Mouse (Mus musculus) liver, embryonic 12.5 days (tissue): ENCODE results near the gene Aurkc. TPM values are rescaled to one million over a fixed set of nuclear protein-coding genes. Genes with fewer than 3 reads are reported as not detected.
"Not testable (repeated sequence)": the region's sequence is repeated elsewhere in the genome, so short reads cannot be mapped to it uniquely, and the experiment has no call there.

Source experiments
- ATAC-seq: fragments of 200-750 bp; cut with Nextera tagmentation; 2 replicates; pipeline ENCODE4 v1.8.0; 2017; ENCODE audit warnings: moderate number of reproducible peaks, mild to moderate bottlenecking, moderate library complexity
- H3K27ac ChIP-seq: fragments of 300-500 bp; sonication (generic); 2 replicates; pipeline ENCODE4 v1.5.1; 2016; ENCODE audit warnings: mild to moderate bottlenecking
- H3K27me3 ChIP-seq: fragments of 300-500 bp; sonication (generic); replicated peaks from 2 replicates; pipeline ENCODE4 v1.6.1; 2016; ENCODE audit warnings: mild to moderate bottlenecking, moderate library complexity
- H3K36me3 ChIP-seq: fragments of 300-500 bp; sonication (generic); 2 replicates; pipeline ENCODE4 v1.6.1; 2016; ENCODE audit warnings: mild to moderate bottlenecking, moderate library complexity
- H3K4me1 ChIP-seq: fragments of 300-500 bp; sonication (generic); 2 replicates; pipeline ENCODE4 v1.6.1; 2016
- H3K4me2 ChIP-seq: fragments of 300-500 bp; sonication (generic); 2 replicates; pipeline ENCODE4 v1.6.1; 2016; ENCODE audit warnings: mild to moderate bottlenecking, moderate library complexity
- H3K4me3 ChIP-seq: fragments of 300-500 bp; sonication (generic); 2 replicates; pipeline ENCODE4 v1.5.1; 2016; ENCODE audit warnings: mild to moderate bottlenecking, moderate library complexity
- H3K9ac ChIP-seq: fragments of 300-500 bp; sonication (generic); 2 replicates; pipeline ENCODE4 v1.6.1; 2016; ENCODE audit warnings: mild to moderate bottlenecking, moderate library complexity
- H3K9me3 ChIP-seq: fragments of 300-500 bp; sonication (generic); replicated peaks from 2 replicates; pipeline ENCODE4 v1.6.1; 2016; ENCODE audit warnings: mild to moderate bottlenecking, moderate library complexity
- WGBS: fragments of 180-500 bp; shearing (Covaris S2); methylation state at CpG from one replicate; pipeline ENCODE4 v1.1.7; 2016; ENCODE audit not compliant: insufficient replicate concordance; 5-methylcytosine and 5-hydroxymethylcytosine counted together
- polyA plus RNA-seq: library from polyadenylated mRNA; unstranded; fragments of >200 nt; fragmentation: Nextera tagmentation; extraction: Ambion mirVana; gene quantifications from 2 replicates; pipeline ENCODE4 v1.2.1, GENCODE M21; 2016

Aurkc gene
- not detected in 2 replicates for polyA plus RNA-seq

GRCm38 (mm10) chr7:6995251-6995650 lies at the start of gene Aurkc:
TSS of gene Aurkc (plus strand) at chr7:6995300.
- ATAC-seq, H3K9ac ChIP-seq, H3K27me3 ChIP-seq, H3K27ac ChIP-seq, H3K4me1 ChIP-seq, H3K4me2 ChIP-seq, H3K9me3 ChIP-seq, H3K4me3 ChIP-seq, H3K36me3 ChIP-seq: not testable (repeated sequence)
- 70% methylated on average over 11 of the region's 11 CpGs for WGBS

DNA sequence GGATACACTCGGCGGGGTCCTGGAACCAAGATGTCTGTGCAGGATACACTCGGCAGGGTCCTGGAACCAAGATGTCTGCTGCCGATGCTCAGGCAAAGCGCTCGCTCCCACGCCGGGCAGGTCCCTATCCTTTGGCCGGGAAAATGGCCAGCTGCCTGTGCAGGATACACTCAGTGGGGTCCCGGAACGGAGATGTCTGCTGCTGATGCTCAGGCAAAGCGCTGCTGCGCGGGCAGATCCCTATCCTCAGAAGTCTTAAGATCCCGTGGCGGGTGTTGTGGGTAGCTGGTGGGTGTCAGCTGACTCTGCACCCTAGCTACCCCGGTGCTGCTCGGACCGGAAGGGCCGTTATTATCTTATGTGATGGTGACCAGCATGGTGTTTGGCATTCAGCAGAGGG lies 47.0 kb upstream of the Aurkc start:
- H3K36me3 ChIP-seq, H3K27ac ChIP-seq, H3K9ac ChIP-seq, H3K9me3 ChIP-seq, H3K4me1 ChIP-seq, H3K27me3 ChIP-seq, H3K4me2 ChIP-seq, ATAC-seq, H3K4me3 ChIP-seq: not testable (repeated sequence)
- WGBS: 80% methylated on average over 20 of the region's 20 CpGs

GRCm38 (mm10) chr7:6956576-6956975 lies 38.5 kb upstream of the Aurkc start:
- no peak overlapping the region for H3K27ac ChIP-seq
- WGBS: 75% methylated on average over 4 of the region's 4 CpGs
- H3K27me3 ChIP-seq: no peaks in the 10 kb centered on the region
- no peak for ATAC-seq
- H3K36me3 ChIP-seq: no peaks in the 10 kb centered on the region
- H3K4me3 ChIP-seq: no peak overlapping the region
- H3K9me3 ChIP-seq: no peaks in the 10 kb centered on the region
- H3K9ac ChIP-seq: no peak overlapping the region
- H3K4me1 ChIP-seq: no peaks in the 10 kb centered on the region
- no peak overlapping the region for H3K4me2 ChIP-seq

DNA sequence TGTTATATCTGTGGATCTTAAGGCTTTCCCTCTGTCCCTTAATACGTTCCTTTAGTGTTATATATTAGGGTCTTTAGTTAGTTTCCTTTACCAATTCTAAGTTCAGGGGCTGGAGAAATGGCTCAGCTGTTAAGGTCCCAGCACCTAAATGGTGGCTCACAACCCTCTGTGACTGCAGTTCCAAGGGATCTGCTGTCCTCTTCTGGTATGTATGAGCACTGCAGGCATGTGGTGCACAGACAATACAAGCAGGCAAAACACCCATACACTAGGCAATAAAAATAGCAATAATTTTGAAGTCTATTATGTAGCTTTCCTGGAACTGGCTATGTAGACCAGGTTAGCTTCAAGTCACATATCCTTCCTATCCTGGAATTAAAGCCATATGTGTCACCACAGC lies 36.5 kb upstream of the Aurkc start:
- Histone ChIP-seq H3K4me1 (no peaks in the 10 kb centered on the region), H3K27me3 (no peaks in the 10 kb centered on the region), H3K4me3 (no peak overlapping the region), H3K4me2 (no peak overlapping the region), H3K9ac (no peak overlapping the region), H3K36me3 (no peaks in the 10 kb centered on the region), H3K9me3 (no peaks in the 10 kb centered on the region), H3K27ac (no peak overlapping the region)
- ATAC-seq: no peak
- WGBS: 55% methylated on average over 1 of the region's 1 CpGs

DNA sequence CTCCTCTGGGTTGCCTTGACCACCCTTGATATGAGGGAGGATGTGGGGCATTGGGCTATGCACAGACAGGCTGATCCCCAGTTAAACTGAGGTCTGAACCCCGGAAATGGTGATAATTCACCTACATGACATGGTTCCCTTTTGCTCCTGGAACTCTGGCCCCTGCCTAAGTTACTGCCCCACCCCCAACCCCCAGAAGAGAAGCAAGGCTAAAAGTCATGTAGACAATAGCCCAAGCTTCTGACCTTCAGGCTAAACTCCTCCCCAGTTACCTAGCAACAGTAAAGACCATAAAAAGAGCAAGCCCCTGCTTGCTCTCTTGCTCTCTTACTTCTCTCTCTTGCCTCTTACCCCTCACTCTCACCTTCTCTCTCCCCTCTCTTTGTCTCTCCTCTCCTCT lies 21.5 kb upstream of the Aurkc start:
- H3K27me3 ChIP-seq: no peaks in the 10 kb centered on the region
- no peaks in the 10 kb centered on the region for H3K4me1 ChIP-seq
- H3K9ac ChIP-seq: no peak overlapping the region
- no peak overlapping the region for H3K27ac ChIP-seq
- H3K9me3 ChIP-seq: no peaks in the 10 kb centered on the region
- H3K4me2 ChIP-seq: no peak overlapping the region
- no peak overlapping the region for H3K4me3 ChIP-seq
- ATAC-seq: no peak
- WGBS: 83% methylated on average over 1 of the region's 1 CpGs
- no peaks in the 10 kb centered on the region for H3K36me3 ChIP-seq

GRCm38 (mm10) chr7:6976890-6977289 lies 18.2 kb upstream of the Aurkc start:
- Histone ChIP-seq H3K9ac (no peak overlapping the region), H3K27ac (no peak overlapping the region), H3K4me3 (no peak overlapping the region), H3K4me2 (no peak overlapping the region), H3K4me1 (no peaks in the 10 kb centered on the region), H3K27me3 (no peaks in the 10 kb centered on the region), H3K36me3 (no peaks in the 10 kb centered on the region), H3K9me3 (no peaks in the 10 kb centered on the region)
- ATAC-seq: no peak
- 77% methylated on average over 19 of the region's 19 CpGs for WGBS

DNA sequence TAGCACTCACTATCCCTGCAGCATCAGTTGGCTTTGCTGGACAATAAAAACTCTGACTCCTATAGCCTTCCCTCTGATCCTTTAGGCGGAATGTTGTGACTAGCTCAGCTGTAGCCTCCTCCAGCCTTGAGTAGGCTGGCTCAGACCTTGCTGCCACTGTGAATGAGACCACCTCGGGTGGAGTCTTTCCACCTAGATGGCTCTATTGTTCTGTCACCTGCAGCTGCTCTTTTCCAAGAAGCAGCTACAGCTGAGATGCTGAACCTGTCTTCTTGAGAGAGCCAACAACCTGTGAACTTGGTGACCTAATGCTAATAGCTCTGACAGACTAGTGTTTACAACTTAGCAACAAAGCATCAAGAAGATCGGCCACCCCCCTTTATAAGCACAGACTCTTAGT lies 3.8 kb downstream of the Aurkc start:
- H3K27ac ChIP-seq: not testable (repeated sequence)
- WGBS: 49% methylated on average over 3 of the region's 3 CpGs

DNA sequence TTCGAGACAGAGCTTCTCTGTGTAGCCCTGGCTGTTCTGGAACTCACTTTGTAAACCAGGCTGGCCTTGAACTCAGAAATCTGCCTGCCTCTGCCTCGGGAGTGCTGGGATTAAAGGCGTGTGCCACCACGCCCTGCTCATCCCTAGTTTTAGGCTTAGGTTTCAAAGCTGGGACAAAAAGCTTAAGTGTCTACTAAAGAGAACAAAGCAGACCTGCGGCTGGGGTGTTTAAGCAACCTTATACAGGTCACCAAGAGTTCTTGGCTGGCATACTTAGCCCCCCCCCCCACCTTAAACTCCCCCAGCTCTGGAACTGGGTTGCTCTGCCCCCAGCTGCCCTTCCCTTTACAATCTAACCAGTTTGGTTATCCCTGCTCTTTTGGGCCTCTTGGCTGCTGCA lies 10.3 kb downstream of the Aurkc start:
- 50% methylated on average over 5 of the region's 5 CpGs for WGBS
- H3K4me3 ChIP-seq, H3K4me1 ChIP-seq, H3K9ac ChIP-seq, H3K36me3 ChIP-seq, H3K9me3 ChIP-seq, ATAC-seq, H3K27ac ChIP-seq, H3K4me2 ChIP-seq, H3K27me3 ChIP-seq: not testable (repeated sequence)

More for the DNA sequence above, 3.8 kb downstream of the Aurkc start:
- not testable (repeated sequence) for H3K27me3 ChIP-seq, H3K9me3 ChIP-seq, H3K4me2 ChIP-seq, H3K9ac ChIP-seq, ATAC-seq, H3K4me1 ChIP-seq, H3K36me3 ChIP-seq, H3K4me3 ChIP-seq

- Histone ChIP-seq H3K9ac (no peak overlapping the region), H3K4me1 (no peaks in the 10 kb centered on the region), H3K4me2 (no peak overlapping the region), H3K4me3 (no peak overlapping the region), H3K9me3 (0 out of 2 replicates have a peak, but pooled peaks cover 11% of the 10 kb centered on the region), H3K27me3 (no peaks in the 10 kb centered on the region), H3K27ac (no peak overlapping the region), H3K36me3 (no peaks in the 10 kb centered on the region)
- ATAC-seq: no peak
Measured at GRCm38 (mm10) chr7:7027445-7027844, 32.3 kb downstream of the Aurkc start.

GRCm38 (mm10) chr7:7049659-7050320 lies 54.7 kb downstream of the Aurkc start:
- H3K4me3 ChIP-seq, H3K27ac ChIP-seq, H3K4me2 ChIP-seq, ATAC-seq, H3K9ac ChIP-seq, H3K4me1 ChIP-seq, H3K9me3 ChIP-seq, H3K27me3 ChIP-seq, H3K36me3 ChIP-seq: not testable (repeated sequence)
- 58% methylated on average over 7 of the region's 7 CpGs for WGBS

Other genes starting within 250 kb of the Aurkc start
- gene Zfp954, start 126.2 kb downstream of the Aurkc start, polyA plus RNA-seq: 5.8 and 5.9 TPM in 2 replicates
- 0.42 and 0.44 TPM in 2 replicates for gene Zfp773, start 141.5 kb downstream of the Aurkc start, polyA plus RNA-seq
- 0.51 and 0.73 TPM in 2 replicates for gene Zfp418, start 176.0 kb downstream of the Aurkc start, polyA plus RNA-seq
- 2.1 and 2.2 TPM in 2 replicates for gene Zfp772, start 214.7 kb downstream of the Aurkc start, polyA plus RNA-seq